ENCODE assay signal across 9 mouse cellular contexts in genomic region chr19:6058513-6058912, GRCm38 (mm10). TPM values are rescaled to one million over a fixed set of nuclear protein-coding genes. Genes with fewer than 3 reads are reported as not detected.
DNase-seq lines count a peak whose midpoint lies in the region; ATAC-seq and TF ChIP-seq lines count a peak whose summit lies in the region.
"Had no signal": no experiment of that assay in that cellular context is flagged by ENCODE, and none has a peak within 500 bp of the region (broad histone marks: within the 10 kb centered on the region; RNA-seq: fewer than 3 reads in every experiment).

No protein-coding gene starts in this region.

- ATAC-seq in heart, embryonic 11.5 days (replicated peaks; ENCODE audit: insufficient number of reproducible peaks, low FRiP score, low TSS enrichment): no peak
- ATAC-seq in forebrain, embryonic 16.5 days: no peak
- no peak for ATAC-seq in liver, embryonic 16.5 days (ENCODE audit: low read depth)
- ATAC-seq in activated CD4-positive, CD25-positive, alpha-beta regulatory T cell, adult 4 months: no peak

- H3K36me3 ChIP-seq in heart, embryonic 11.5 days (ENCODE audit: control insufficient read depth, insufficient read depth, low read length): peaks cover 13% of the 10 kb centered on the region
- H3K36me3 ChIP-seq in E14TG2a.4 (ENCODE audit: insufficient read depth, low read length): peaks cover 72% of the 10 kb centered on the region
- peaks cover 3% of the 10 kb centered on the region; the same call in 1 of the 2 replicates for H3K36me3 ChIP-seq in forebrain, embryonic 16.5 days (ENCODE audit: control insufficient read depth, insufficient read depth)
- peaks cover 29% of the 10 kb centered on the region for H3K36me3 ChIP-seq in liver, embryonic 16.5 days (ENCODE audit: control insufficient read depth, insufficient read depth)

- peak overlapping the region; percentile 90 for H3K4me3 ChIP-seq in heart, embryonic 11.5 days (ENCODE audit: low read depth, low read length)
- peak overlapping the region; percentile 100 for H3K4me3 ChIP-seq in E14TG2a.4 (replicated peaks; ENCODE audit: low read length)
- H3K4me3 ChIP-seq in forebrain, embryonic 16.5 days (replicated peaks; ENCODE audit: low read length): peak overlapping the region; percentile 85
- peak overlapping the region; percentile 94 for H3K4me3 ChIP-seq in liver, embryonic 16.5 days (ENCODE audit: low read depth, low read length)

- H3K27ac ChIP-seq in heart, embryonic 11.5 days (ENCODE audit: low read depth, low read length): peak overlapping the region; percentile 68; the same call in 1 of the 2 replicates
- H3K27ac ChIP-seq in forebrain, embryonic 16.5 days (ENCODE audit: low read length): no peak overlapping the region
- peak overlapping the region; percentile 83 for H3K27ac ChIP-seq in liver, embryonic 16.5 days (ENCODE audit: low read length)

- H3K4me2 ChIP-seq in heart, embryonic 11.5 days: peak overlapping the region; percentile 85
- H3K4me2 ChIP-seq in forebrain, embryonic 16.5 days (ENCODE audit: low read length): peak overlapping the region; percentile 93
- peak overlapping the region; percentile 73 for H3K4me2 ChIP-seq in liver, embryonic 16.5 days (ENCODE audit: low read depth, low read length)

- H3K9me3 ChIP-seq in heart, embryonic 11.5 days (replicated peaks; ENCODE audit: control insufficient read depth, low read length): no peaks in the 10 kb centered on the region
- H3K9me3 ChIP-seq in E14TG2a.4 (ENCODE audit: low read length): no peaks in the 10 kb centered on the region
- no peaks in the 10 kb centered on the region for H3K9me3 ChIP-seq in forebrain, embryonic 16.5 days (ENCODE audit: control insufficient read depth, low read length)
- H3K9me3 ChIP-seq in liver, embryonic 16.5 days (replicated peaks; ENCODE audit: control insufficient read depth, low read length): no peaks in the 10 kb centered on the region

- H3K4me1 ChIP-seq in heart, embryonic 11.5 days (ENCODE audit: control insufficient read depth, insufficient read depth, low read length): peaks cover 27% of the 10 kb centered on the region
- peaks cover 65% of the 10 kb centered on the region for H3K4me1 ChIP-seq in E14TG2a.4 (replicated peaks; ENCODE audit: low read depth, low read length)
- H3K4me1 ChIP-seq in forebrain, embryonic 16.5 days (replicated peaks; ENCODE audit: control insufficient read depth, insufficient read depth, low read length): peaks cover 39% of the 10 kb centered on the region
- peaks cover 37% of the 10 kb centered on the region for H3K4me1 ChIP-seq in liver, embryonic 16.5 days (ENCODE audit: control insufficient read depth, low read depth, low read length)

- WGBS in heart, embryonic 11.5 days (ENCODE audit: insufficient replicate concordance): 30% methylated on average over 5 of the region's 5 CpGs
- WGBS in forebrain, embryonic 16.5 days: 35% methylated on average over 5 of the region's 5 CpGs
- WGBS in liver, embryonic 16.5 days (ENCODE audit: insufficient replicate concordance): 22% methylated on average over 5 of the region's 5 CpGs

- no peak for TF ChIP-seq CTCF in E14TG2a.4 (conservative IDR thresholded peaks at IDR 0.05; ENCODE audit: low read length)

- peak overlapping the region; percentile 96 for H3K9ac ChIP-seq in heart, embryonic 11.5 days (ENCODE audit: low read depth, low read length)
- peak overlapping the region; percentile 85 for H3K9ac ChIP-seq in forebrain, embryonic 16.5 days (replicated peaks; ENCODE audit: low read depth, low read length)
- H3K9ac ChIP-seq in liver, embryonic 16.5 days (ENCODE audit: low read depth, low read length): peak overlapping the region; percentile 91

- no peaks in the 10 kb centered on the region for H3K27me3 ChIP-seq in heart, embryonic 11.5 days (ENCODE audit: control insufficient read depth, insufficient read depth, low read length)
- H3K27me3 ChIP-seq in E14TG2a.4 (ENCODE audit: insufficient read depth, low read length): peaks cover 2% of the 10 kb centered on the region; the same call in 1 of the 2 replicates
- no peaks in the 10 kb centered on the region for H3K27me3 ChIP-seq in forebrain, embryonic 16.5 days (replicated peaks; ENCODE audit: control insufficient read depth, insufficient read depth, low read length)
- H3K27me3 ChIP-seq in liver, embryonic 16.5 days (ENCODE audit: control insufficient read depth, insufficient read depth, low read depth, low read length): no peaks in the 10 kb centered on the region

- DNase-seq in heart, adult 8-10 months (ENCODE audit: low spot score): no peak
- no peak for DNase-seq in thymus, postnatal 10 days (ENCODE audit: low spot score in 2 of 2)
- no peak for DNase-seq in layer of hippocampus, postnatal 10 days (ENCODE audit: low spot score in 2 of 2)
- DNase-seq: thymus, postnatal 14 days had no signal

RNA-seq across cellular contexts. Expression of gene Fau, which starts 0.9 kb away (rescaled TPM):
- 586 and 633 TPM in 2 replicates for polyA plus RNA-seq in heart, embryonic 11.5 days (2014; fragmentation: Nextera tagmentation; extraction: Ambion mirVana)
- 100 to 1,000 TPM; 526 to 624 (median 583) TPM for total RNA-seq in heart, adult 8-10 months (2022)
- 493 and 512 TPM in 2 replicates for polyA plus RNA-seq in forebrain, embryonic 16.5 days (2015; fragmentation: Nextera tagmentation; extraction: Ambion mirVana)
- 440 and 454 TPM in 2 replicates for polyA plus RNA-seq in liver, embryonic 16.5 days (2015; fragmentation: Nextera tagmentation; extraction: Ambion mirVana)
- 100 to 1,000 TPM; 656 to 785 TPM for total RNA-seq in layer of hippocampus, postnatal 10 days (2021)
- 1,000 to 10,000 TPM; 2,454 to 3,437 TPM for polyA plus RNA-seq in activated CD4-positive, CD25-positive, alpha-beta regulatory T cell, adult 4 months (2017; shearing (Covaris generic))

RNA-seq across cellular contexts. Expression of gene Mrpl49, which starts 0.9 kb away (rescaled TPM):
- polyA plus RNA-seq in heart, embryonic 11.5 days (2014; fragmentation: Nextera tagmentation; extraction: Ambion mirVana): 70.7 and 75.3 TPM in 2 replicates
- total RNA-seq in heart, adult 8-10 months (2022): 10 to 100 TPM; 33.7 to 44.8 (median 40.9) TPM
- 65.0 and 74.0 TPM in 2 replicates for polyA plus RNA-seq in forebrain, embryonic 16.5 days (2015; fragmentation: Nextera tagmentation; extraction: Ambion mirVana)
- 37.4 and 38.5 TPM in 2 replicates for polyA plus RNA-seq in liver, embryonic 16.5 days (2015; fragmentation: Nextera tagmentation; extraction: Ambion mirVana)
- 10 to 100 TPM; 40.3 to 42.4 TPM for total RNA-seq in layer of hippocampus, postnatal 10 days (2021)
- polyA plus RNA-seq in activated CD4-positive, CD25-positive, alpha-beta regulatory T cell, adult 4 months (2017; shearing (Covaris generic)): 10 to 100 TPM; 31.3 to 38.5 TPM

RNA-seq across cellular contexts. Expression of gene Znhit2, which starts 2.5 kb away (rescaled TPM):
- 27.1 and 27.5 TPM in 2 replicates for polyA plus RNA-seq in heart, embryonic 11.5 days (2014; fragmentation: Nextera tagmentation; extraction: Ambion mirVana)
- total RNA-seq in heart, adult 8-10 months (2022): 10 to 100 TPM; 11.8 to 14.1 (median 13.0) TPM
- 30.1 and 31.0 TPM in 2 replicates for polyA plus RNA-seq in forebrain, embryonic 16.5 days (2015; fragmentation: Nextera tagmentation; extraction: Ambion mirVana)
- 15.3 and 17.7 TPM in 2 replicates for polyA plus RNA-seq in liver, embryonic 16.5 days (2015; fragmentation: Nextera tagmentation; extraction: Ambion mirVana)
- 10 to 100 TPM; 37.3 to 41.2 TPM for total RNA-seq in layer of hippocampus, postnatal 10 days (2021)
- 10 to 100 TPM; 10.3 to 11.0 TPM for polyA plus RNA-seq in activated CD4-positive, CD25-positive, alpha-beta regulatory T cell, adult 4 months (2017; shearing (Covaris generic))

RNA-seq across cellular contexts. Expression of gene Tm7sf2, which starts 9.7 kb away (rescaled TPM):
- 10.1 and 11.9 TPM in 2 replicates for polyA plus RNA-seq in heart, embryonic 11.5 days (2014; fragmentation: Nextera tagmentation; extraction: Ambion mirVana)
- total RNA-seq in heart, adult 8-10 months (2022): 1 to 10 TPM; 3.1 to 3.9 (median 3.2) TPM
- 34.0 and 41.3 TPM in 2 replicates for polyA plus RNA-seq in forebrain, embryonic 16.5 days (2015; fragmentation: Nextera tagmentation; extraction: Ambion mirVana)
- polyA plus RNA-seq in liver, embryonic 16.5 days (2015; fragmentation: Nextera tagmentation; extraction: Ambion mirVana): 48.0 and 53.7 TPM in 2 replicates
- total RNA-seq in layer of hippocampus, postnatal 10 days (2021): 10 to 100 TPM; 60.0 to 70.8 TPM
- polyA plus RNA-seq in activated CD4-positive, CD25-positive, alpha-beta regulatory T cell, adult 4 months (2017; shearing (Covaris generic)): 1 to 10 TPM; 5.4 to 9.2 TPM

RNA-seq across cellular contexts. Expression of gene Syvn1, which starts 12.1 kb away (rescaled TPM):
- polyA plus RNA-seq in heart, embryonic 11.5 days (2014; fragmentation: Nextera tagmentation; extraction: Ambion mirVana): 19.5 and 22.1 TPM in 2 replicates
- 10 to 100 TPM; 18.9 to 21.7 (median 21.4) TPM for total RNA-seq in heart, adult 8-10 months (2022)
- polyA plus RNA-seq in forebrain, embryonic 16.5 days (2015; fragmentation: Nextera tagmentation; extraction: Ambion mirVana): 22.6 and 30.3 TPM in 2 replicates
- polyA plus RNA-seq in liver, embryonic 16.5 days (2015; fragmentation: Nextera tagmentation; extraction: Ambion mirVana): 14.4 and 19.0 TPM in 2 replicates
- total RNA-seq in layer of hippocampus, postnatal 10 days (2021): 10 to 100 TPM; 40.6 to 41.2 TPM
- 10 to 100 TPM; 12.2 to 15.7 TPM for polyA plus RNA-seq in activated CD4-positive, CD25-positive, alpha-beta regulatory T cell, adult 4 months (2017; shearing (Covaris generic))
